Mouse (Mus musculus) heart, postnatal 0 days (tissue): ENCODE data around the gene Spata18.

Experiments
- CTCF ChIP-seq: IDR thresholded peaks from 2 replicates; pipeline ENCODE4 v1.5.1; 2016; ENCODE audit warnings: antibody characterized with exemption, control low read depth, low read depth
- EP300 ChIP-seq: IDR thresholded peaks from 2 replicates; pipeline ENCODE4 v1.6.1; 2016; ENCODE audit warnings: antibody characterized with exemption, low read depth

- TF ChIP-seq EP300 (no peak), CTCF (no peak)
Measured at GRCm38 (mm10) chr5:73675604-73676003, 24.4 kb downstream of the Spata18 start.
